Mouse (Mus musculus): ENCODE measurements around the gene Amer3.

DNA sequence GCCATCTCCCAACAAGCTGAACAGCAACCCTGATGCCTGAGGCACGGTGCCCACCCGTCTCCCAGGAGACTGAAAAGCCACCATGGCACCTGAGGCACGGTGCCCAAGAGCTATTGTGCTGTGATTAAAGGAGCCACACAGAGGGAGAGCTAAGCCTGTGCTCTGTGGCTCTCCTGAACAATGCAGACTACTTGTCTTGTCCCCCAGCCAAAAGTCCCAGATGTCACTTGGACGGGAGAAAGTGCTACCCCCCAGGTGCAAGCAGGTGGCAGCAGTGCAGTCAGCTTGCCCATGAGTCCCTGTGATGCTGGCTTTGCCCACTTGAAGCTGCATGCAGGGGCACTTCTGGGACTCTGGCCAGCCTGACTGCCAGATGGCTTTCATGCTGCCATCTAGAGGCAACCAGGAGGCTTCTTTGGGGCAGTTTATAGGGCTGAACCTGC is 4.4 kb downstream of the Amer3 start:
- TF ChIP-seq GATA1 (IDR thresholded peaks at IDR 0.05; ENCODE audit: low read length) (no peak), TAL1 (IDR thresholded peaks at IDR 0.05; ENCODE audit: low read length) (no peak)

All from erythroblast, embryonic 14.5 days (primary cell).